Mouse (Mus musculus): ENCODE measurements around the gene Pcgf2. TPM values are rescaled to one million over a fixed set of nuclear protein-coding genes. Genes with fewer than 3 reads are reported as not detected.
A peak's percentile ranks its signal among the peaks of the same experiment; 100 is the strongest.
"Not testable (repeated sequence)": the region's sequence is repeated elsewhere in the genome, so short reads cannot be mapped to it uniquely, and the experiment has no call there.

The Pcgf2 gene
- polyA plus RNA-seq, 1 experiment from 2014 or later: 10.5 TPM

GRCm38 (mm10) chr11:97656269-97656971, 43.9 kb downstream of the Pcgf2 start:
- H3K4me1 ChIP-seq (ENCODE audit: insufficient read depth, low read depth, low read length): peaks cover 9% of the 10 kb centered on the region
- ATAC-seq (no peak), DNase-seq (ENCODE audit: low spot score) (no peak)
- no peak overlapping the region for H3K4me2 ChIP-seq (replicated peaks; ENCODE audit: low read depth, low read length)
- H3K27ac ChIP-seq (ENCODE audit: low read length): no peak overlapping the region
- H3K9me3 ChIP-seq (ENCODE audit: low read length): no peaks in the 10 kb centered on the region
- WGBS: 78% methylated on average over 14 of the region's 14 CpGs
- H3K27me3 ChIP-seq (replicated peaks; ENCODE audit: insufficient read depth, low read length): no peaks in the 10 kb centered on the region
- no peaks in the 10 kb centered on the region for H3K36me3 ChIP-seq (ENCODE audit: insufficient read depth, low read length)
- no peak overlapping the region for H3K9ac ChIP-seq (replicated peaks; ENCODE audit: low read depth)
- TF ChIP-seq EP300 (IDR thresholded peaks at IDR 0.05) (no peak), CTCF (IDR thresholded peaks at IDR 0.05) (0 out of 2 replicates have a peak, but pooled peaks have one; percentile 10)
- H3K4me3 ChIP-seq (ENCODE audit: low read depth, low read length): no peak overlapping the region

GRCm38 (mm10) chr11:97654210-97654609, 46.1 kb downstream of the Pcgf2 start:
- H3K36me3 ChIP-seq (ENCODE audit: insufficient read depth, low read length): no peaks in the 10 kb centered on the region
- H3K27me3 ChIP-seq (replicated peaks; ENCODE audit: insufficient read depth, low read length): no peaks in the 10 kb centered on the region
- no peak overlapping the region for H3K4me2 ChIP-seq (replicated peaks; ENCODE audit: low read depth, low read length)
- H3K4me1 ChIP-seq (ENCODE audit: insufficient read depth, low read depth, low read length): no peaks in the 10 kb centered on the region
- DNase-seq (ENCODE audit: low spot score) (no peak), ATAC-seq (no peak)
- no peak overlapping the region for H3K27ac ChIP-seq (ENCODE audit: low read length)
- H3K9me3 ChIP-seq (ENCODE audit: low read length): no peaks in the 10 kb centered on the region
- H3K9ac ChIP-seq (replicated peaks; ENCODE audit: low read depth): no peak overlapping the region
- no peak for TF ChIP-seq CTCF (IDR thresholded peaks at IDR 0.05)
- no peak for TF ChIP-seq EP300 (IDR thresholded peaks at IDR 0.05)
- 92% methylated on average over 2 of the region's 2 CpGs for WGBS
- H3K4me3 ChIP-seq (ENCODE audit: low read depth, low read length): no peak overlapping the region

- DNase-seq (ENCODE audit: low spot score); H3K4me3 ChIP-seq (ENCODE audit: low read depth, low read length); H3K9me3 ChIP-seq (ENCODE audit: low read length); H3K27ac ChIP-seq (ENCODE audit: low read length); H3K9ac ChIP-seq (replicated peaks; ENCODE audit: low read depth); H3K4me2 ChIP-seq (replicated peaks; ENCODE audit: low read depth, low read length); H3K36me3 ChIP-seq (ENCODE audit: insufficient read depth, low read length); ATAC-seq; H3K27me3 ChIP-seq (replicated peaks; ENCODE audit: insufficient read depth, low read length); H3K4me1 ChIP-seq (ENCODE audit: insufficient read depth, low read depth, low read length): not testable (repeated sequence)
- WGBS: 91% methylated on average over 11 of the region's 11 CpGs
These were observed 46.9 kb downstream of the Pcgf2 start for GRCm38 (mm10) chr11:97653376-97653775.

GRCm38 (mm10) chr11:97650341-97650740, 50.0 kb downstream of the Pcgf2 start:
- Histone ChIP-seq H3K9ac (replicated peaks; ENCODE audit: low read depth) (no peak overlapping the region), H3K4me2 (replicated peaks; ENCODE audit: low read depth, low read length) (no peak overlapping the region), H3K27me3 (replicated peaks; ENCODE audit: insufficient read depth, low read length) (no peaks in the 10 kb centered on the region), H3K4me1 (ENCODE audit: insufficient read depth, low read depth, low read length) (no peaks in the 10 kb centered on the region), H3K27ac (ENCODE audit: low read length) (no peak overlapping the region), H3K4me3 (ENCODE audit: low read depth, low read length) (no peak overlapping the region), H3K36me3 (ENCODE audit: insufficient read depth, low read length) (no peaks in the 10 kb centered on the region), H3K9me3 (ENCODE audit: low read length) (no peaks in the 10 kb centered on the region)
- no peak for TF ChIP-seq EP300 (IDR thresholded peaks at IDR 0.05)
- TF ChIP-seq CTCF (IDR thresholded peaks at IDR 0.05): no peak
- DNase-seq (ENCODE audit: low spot score) (no peak), ATAC-seq (no peak)
- WGBS: 44% methylated on average over 5 of the region's 5 CpGs

GRCm38 (mm10) chr11:97648541-97648940, 51.8 kb downstream of the Pcgf2 start:
- not testable (repeated sequence) for H3K4me1 ChIP-seq (ENCODE audit: insufficient read depth, low read depth, low read length); H3K36me3 ChIP-seq (ENCODE audit: insufficient read depth, low read length); H3K9me3 ChIP-seq (ENCODE audit: low read length); H3K4me3 ChIP-seq (ENCODE audit: low read depth, low read length); H3K27ac ChIP-seq (ENCODE audit: low read length); H3K4me2 ChIP-seq (replicated peaks; ENCODE audit: low read depth, low read length); ATAC-seq; DNase-seq (ENCODE audit: low spot score); H3K27me3 ChIP-seq (replicated peaks; ENCODE audit: insufficient read depth, low read length); H3K9ac ChIP-seq (replicated peaks; ENCODE audit: low read depth)
- WGBS: 82% methylated on average over 4 of the region's 4 CpGs

GRCm38 (mm10) chr11:97644834-97645233, 55.5 kb downstream of the Pcgf2 start:
- no peaks in the 10 kb centered on the region for H3K36me3 ChIP-seq (ENCODE audit: insufficient read depth, low read length)
- WGBS: 4% methylated on average over 6 of the region's 6 CpGs
- no peaks in the 10 kb centered on the region for H3K4me1 ChIP-seq (ENCODE audit: insufficient read depth, low read depth, low read length)
- DNase-seq (ENCODE audit: low spot score) (peak; percentile 90), ATAC-seq (peak; percentile 88)
- no peaks in the 10 kb centered on the region for H3K27me3 ChIP-seq (replicated peaks; ENCODE audit: insufficient read depth, low read length)
- H3K27ac ChIP-seq (ENCODE audit: low read length): no peak overlapping the region
- TF ChIP-seq CTCF (IDR thresholded peaks at IDR 0.05) (peak; percentile 84), EP300 (IDR thresholded peaks at IDR 0.05) (no peak; the same call in 1 of the 2 replicates)
- H3K9me3 ChIP-seq (ENCODE audit: low read length): no peaks in the 10 kb centered on the region
- H3K4me2 ChIP-seq (replicated peaks; ENCODE audit: low read depth, low read length): no peak overlapping the region
- no peak overlapping the region for H3K4me3 ChIP-seq (ENCODE audit: low read depth, low read length)
- no peak overlapping the region for H3K9ac ChIP-seq (replicated peaks; ENCODE audit: low read depth)
